Mouse (Mus musculus): ENCODE results near the gene Tanc1.

The Tanc1 gene

GRCm38 (mm10) chr2:59791596-59791995 is 179.8 kb downstream of the Tanc1 start:
- DNase-seq (ENCODE audit: low spot score in 2 of 2), result no peak

GRCm38 (mm10) chr2:59793337-59793736 is 181.5 kb downstream of the Tanc1 start:
- no peak for DNase-seq (ENCODE audit: low spot score in 2 of 2)

GRCm38 (mm10) chr2:59794838-59795237 is 183.0 kb downstream of the Tanc1 start:
- peak in 1 of 2 experiments; percentile 12 for DNase-seq (ENCODE audit: low spot score in 2 of 2)

GRCm38 (mm10) chr2:59798934-59799532 is 187.2 kb downstream of the Tanc1 start:
- no peak for DNase-seq (ENCODE audit: low spot score in 2 of 2)

GRCm38 (mm10) chr2:59799572-59799971 is 187.7 kb downstream of the Tanc1 start:
- DNase-seq (ENCODE audit: low spot score in 2 of 2), result no peak

- DNase-seq (ENCODE audit: low spot score in 2 of 2), result no peak
Measured at GRCm38 (mm10) chr2:59800481-59801266, 188.8 kb downstream of the Tanc1 start.

- no peak for DNase-seq (ENCODE audit: low spot score in 2 of 2)
Measured at GRCm38 (mm10) chr2:59802722-59803387, 191.0 kb downstream of the Tanc1 start.

- DNase-seq (ENCODE audit: low spot score in 2 of 2), result no peak
Measured at GRCm38 (mm10) chr2:59805595-59805994, 193.8 kb downstream of the Tanc1 start.

- DNase-seq (ENCODE audit: low spot score in 2 of 2), result no peak
Measured at GRCm38 (mm10) chr2:59806038-59806437, 194.2 kb downstream of the Tanc1 start.

GRCm38 (mm10) chr2:59808608-59809007 is 196.8 kb downstream of the Tanc1 start:
- DNase-seq (ENCODE audit: low spot score in 2 of 2), result no peak

- no peak for DNase-seq (ENCODE audit: low spot score in 2 of 2)
Measured at GRCm38 (mm10) chr2:59810039-59810438, 198.2 kb downstream of the Tanc1 start.

GRCm38 (mm10) chr2:59811247-59811646 is 199.4 kb downstream of the Tanc1 start:
- no peak for DNase-seq (ENCODE audit: low spot score in 2 of 2)

- no peak for DNase-seq (ENCODE audit: low spot score in 2 of 2)
Measured at GRCm38 (mm10) chr2:59812641-59813040, 200.8 kb downstream of the Tanc1 start.

GRCm38 (mm10) chr2:59813457-59813856 is 201.6 kb downstream of the Tanc1 start:
- DNase-seq (ENCODE audit: low spot score in 2 of 2), result no peak

GRCm38 (mm10) chr2:59814997-59815396 is 203.2 kb downstream of the Tanc1 start:
- DNase-seq (ENCODE audit: low spot score in 2 of 2), result no peak

GRCm38 (mm10) chr2:59818663-59819062 is 206.8 kb downstream of the Tanc1 start:
- DNase-seq (ENCODE audit: low spot score in 2 of 2), result no peak

- DNase-seq (ENCODE audit: low spot score in 2 of 2), result no peak
Measured at GRCm38 (mm10) chr2:59819415-59819814, 207.6 kb downstream of the Tanc1 start.

- no peak for DNase-seq (ENCODE audit: low spot score in 2 of 2)
Measured at GRCm38 (mm10) chr2:59820088-59820487, 208.2 kb downstream of the Tanc1 start.

- no peak for DNase-seq (ENCODE audit: low spot score in 2 of 2)
Measured at GRCm38 (mm10) chr2:59821044-59821443, 209.2 kb downstream of the Tanc1 start.

GRCm38 (mm10) chr2:59824289-59824688 is 212.4 kb downstream of the Tanc1 start:
- DNase-seq (ENCODE audit: low spot score in 2 of 2), result no peak

- DNase-seq (ENCODE audit: low spot score in 2 of 2), result no peak
Measured at GRCm38 (mm10) chr2:59825380-59825779, 213.5 kb downstream of the Tanc1 start.

GRCm38 (mm10) chr2:59828103-59828655 is 216.3 kb downstream of the Tanc1 start:
- no peak for DNase-seq (ENCODE audit: low spot score in 2 of 2)

Data from frontal cortex, postnatal 14 days (tissue).